Mouse (Mus musculus): ENCODE results near the gene Coch. TPM values are rescaled to one million over a fixed set of nuclear protein-coding genes. Genes with fewer than 3 reads are reported as not detected.
A peak's percentile ranks its signal among the peaks of the same experiment; 100 is the strongest.
"Not testable (repeated sequence)": the region's sequence is repeated elsewhere in the genome, so short reads cannot be mapped to it uniquely, and the experiment has no call there.

Coch gene
- polyA plus RNA-seq, 1 experiment from 2014 or later: 15.8 TPM

GRCm38 (mm10) chr12:51594030-51594470, 909 bp downstream of the Coch start:
- Histone ChIP-seq H3K9me3 (no peaks in the 10 kb centered on the region), H3K9ac (peak overlapping the region; percentile 75; the same call in 1 of the 2 replicates), H3K36me3 (no peaks in the 10 kb centered on the region), H3K27ac (no peak overlapping the region), H3K4me1 (replicated peaks) (peaks cover 22% of the 10 kb centered on the region), H3K27me3 (peaks cover 43% of the 10 kb centered on the region), H3K4me2 (peak overlapping the region; percentile 97), H3K4me3 (peak overlapping the region; percentile 79)
- no peak; the same call in 1 of the 2 replicates for ATAC-seq (ENCODE audit: low FRiP score)
- WGBS: 2% methylated on average over 18 of the region's 18 CpGs

- Histone ChIP-seq H3K27ac (no peak overlapping the region), H3K27me3 (no peaks in the 10 kb centered on the region), H3K4me2 (no peak overlapping the region), H3K9ac (no peak overlapping the region), H3K36me3 (peaks cover 35% of the 10 kb centered on the region), H3K9me3 (no peaks in the 10 kb centered on the region), H3K4me3 (no peak overlapping the region), H3K4me1 (replicated peaks) (no peaks in the 10 kb centered on the region)
- 98% methylated on average over 10 of the region's 10 CpGs for WGBS
- no peak for ATAC-seq (ENCODE audit: low FRiP score)
Measured at GRCm38 (mm10) chr12:51603306-51603705, 10.2 kb downstream of the Coch start.

GRCm38 (mm10) chr12:51606138-51606537, 13.0 kb downstream of the Coch start:
- Histone ChIP-seq H3K4me3 (no peak overlapping the region), H3K4me1 (replicated peaks) (no peaks in the 10 kb centered on the region), H3K27ac (no peak overlapping the region), H3K9ac (no peak overlapping the region), H3K9me3 (no peaks in the 10 kb centered on the region), H3K36me3 (peaks cover 43% of the 10 kb centered on the region), H3K4me2 (no peak overlapping the region), H3K27me3 (no peaks in the 10 kb centered on the region)
- WGBS: 87% methylated on average over 4 of the region's 4 CpGs
- ATAC-seq (ENCODE audit: low FRiP score): no peak

- Histone ChIP-seq H3K36me3 (peaks cover 54% of the 10 kb centered on the region), H3K4me3 (no peak overlapping the region), H3K27me3 (no peaks in the 10 kb centered on the region), H3K4me1 (replicated peaks) (no peaks in the 10 kb centered on the region), H3K4me2 (no peak overlapping the region), H3K27ac (no peak overlapping the region), H3K9ac (no peak overlapping the region), H3K9me3 (no peaks in the 10 kb centered on the region)
- 94% methylated on average over 5 of the region's 5 CpGs for WGBS
- ATAC-seq (ENCODE audit: low FRiP score): no peak
Measured at GRCm38 (mm10) chr12:51612361-51612760, 19.2 kb downstream of the Coch start.

- no peaks in the 10 kb centered on the region for H3K4me1 ChIP-seq (replicated peaks)
- peaks cover 24% of the 10 kb centered on the region for H3K36me3 ChIP-seq
- H3K9ac ChIP-seq: no peak overlapping the region
- no peak for ATAC-seq (ENCODE audit: low FRiP score)
- no peak overlapping the region for H3K4me3 ChIP-seq
- H3K27me3 ChIP-seq: no peaks in the 10 kb centered on the region
- no peak overlapping the region for H3K27ac ChIP-seq
- H3K4me2 ChIP-seq: no peak overlapping the region
- H3K9me3 ChIP-seq: no peaks in the 10 kb centered on the region
Measured at GRCm38 (mm10) chr12:51620572-51620971, 27.4 kb downstream of the Coch start.

- no peak overlapping the region for H3K9ac ChIP-seq
- no peaks in the 10 kb centered on the region for H3K9me3 ChIP-seq
- WGBS: 98% methylated on average over 5 of the region's 5 CpGs
- H3K27me3 ChIP-seq: no peaks in the 10 kb centered on the region
- no peak overlapping the region for H3K4me2 ChIP-seq
- H3K36me3 ChIP-seq: peaks cover 24% of the 10 kb centered on the region
- H3K4me1 ChIP-seq (replicated peaks): no peaks in the 10 kb centered on the region
- no peak overlapping the region for H3K27ac ChIP-seq
- ATAC-seq (ENCODE audit: low FRiP score): no peak
- H3K4me3 ChIP-seq: no peak overlapping the region
Measured at GRCm38 (mm10) chr12:51621161-51621560, 28.0 kb downstream of the Coch start.

GRCm38 (mm10) chr12:51622670-51623365, 29.7 kb downstream of the Coch start:
- WGBS: 79% methylated on average over 5 of the region's 5 CpGs
- peak; percentile 79; the same call in 1 of the 2 replicates for ATAC-seq (ENCODE audit: low FRiP score)
- no peaks in the 10 kb centered on the region for H3K4me1 ChIP-seq (replicated peaks)
- no peaks in the 10 kb centered on the region for H3K27me3 ChIP-seq
- H3K9me3 ChIP-seq: no peaks in the 10 kb centered on the region
- peaks cover 16% of the 10 kb centered on the region for H3K36me3 ChIP-seq
- H3K4me2 ChIP-seq: no peak overlapping the region
- no peak overlapping the region for H3K9ac ChIP-seq
- H3K4me3 ChIP-seq: no peak overlapping the region
- no peak overlapping the region for H3K27ac ChIP-seq

- ATAC-seq (ENCODE audit: low FRiP score): 0 out of 2 replicates have a peak, but pooled peaks have one; percentile 63
- H3K4me3 ChIP-seq: no peak overlapping the region
- H3K9me3 ChIP-seq: no peaks in the 10 kb centered on the region
- peaks cover 12% of the 10 kb centered on the region for H3K36me3 ChIP-seq
- no peak overlapping the region for H3K4me2 ChIP-seq
- no peaks in the 10 kb centered on the region for H3K27me3 ChIP-seq
- no peak overlapping the region for H3K27ac ChIP-seq
- H3K4me1 ChIP-seq (replicated peaks): no peaks in the 10 kb centered on the region
- no peak overlapping the region for H3K9ac ChIP-seq
Measured at GRCm38 (mm10) chr12:51623366-51623694, 30.2 kb downstream of the Coch start.

- H3K9me3 ChIP-seq: no peaks in the 10 kb centered on the region
- no peaks in the 10 kb centered on the region for H3K27me3 ChIP-seq
- WGBS: 79% methylated on average over 4 of the region's 4 CpGs
- H3K4me1 ChIP-seq (replicated peaks): no peaks in the 10 kb centered on the region
- H3K9ac ChIP-seq: no peak overlapping the region
- no peak overlapping the region for H3K27ac ChIP-seq
- ATAC-seq (ENCODE audit: low FRiP score): no peak
- no peaks in the 10 kb centered on the region for H3K36me3 ChIP-seq
- H3K4me3 ChIP-seq: no peak overlapping the region
- no peak overlapping the region for H3K4me2 ChIP-seq
Measured at GRCm38 (mm10) chr12:51633481-51633880, 40.3 kb downstream of the Coch start.

GRCm38 (mm10) chr12:51636260-51636659, 43.1 kb downstream of the Coch start:
- Histone ChIP-seq H3K9me3 (no peaks in the 10 kb centered on the region), H3K27ac (no peak overlapping the region), H3K36me3 (no peaks in the 10 kb centered on the region), H3K27me3 (no peaks in the 10 kb centered on the region), H3K4me2 (no peak overlapping the region), H3K9ac (no peak overlapping the region), H3K4me1 (replicated peaks) (no peaks in the 10 kb centered on the region), H3K4me3 (no peak overlapping the region)
- no peak for ATAC-seq (ENCODE audit: low FRiP score)
- WGBS: 94% methylated on average over 2 of the region's 2 CpGs

- Histone ChIP-seq H3K4me1 (replicated peaks) (no peaks in the 10 kb centered on the region), H3K36me3 (no peaks in the 10 kb centered on the region), H3K27me3 (no peaks in the 10 kb centered on the region), H3K27ac (no peak overlapping the region), H3K4me2 (no peak overlapping the region), H3K4me3 (no peak overlapping the region), H3K9me3 (no peaks in the 10 kb centered on the region), H3K9ac (no peak overlapping the region)
- no peak for ATAC-seq (ENCODE audit: low FRiP score)
- 94% methylated on average over 2 of the region's 2 CpGs for WGBS
Measured at GRCm38 (mm10) chr12:51636689-51637470, 43.7 kb downstream of the Coch start.

- H3K4me2 ChIP-seq: no peak overlapping the region
- no peaks in the 10 kb centered on the region for H3K4me1 ChIP-seq (replicated peaks)
- no peaks in the 10 kb centered on the region for H3K27me3 ChIP-seq
- no peaks in the 10 kb centered on the region for H3K9me3 ChIP-seq
- no peak overlapping the region for H3K4me3 ChIP-seq
- H3K27ac ChIP-seq: no peak overlapping the region
- WGBS: 78% methylated on average over 6 of the region's 6 CpGs
- no peak overlapping the region for H3K9ac ChIP-seq
- H3K36me3 ChIP-seq: 0 out of 2 replicates have a peak, but pooled peaks cover 1% of the 10 kb centered on the region
- no peak for ATAC-seq (ENCODE audit: low FRiP score)
Measured at GRCm38 (mm10) chr12:51641871-51642270, 48.7 kb downstream of the Coch start.

GRCm38 (mm10) chr12:51649401-51649800, 56.3 kb downstream of the Coch start:
- not testable (repeated sequence) for H3K9ac ChIP-seq; H3K9me3 ChIP-seq; ATAC-seq (ENCODE audit: low FRiP score); H3K27me3 ChIP-seq; H3K4me1 ChIP-seq (replicated peaks); H3K4me3 ChIP-seq; H3K4me2 ChIP-seq; H3K27ac ChIP-seq
- H3K36me3 ChIP-seq: peaks cover 29% of the 10 kb centered on the region

Measured in hindbrain, embryonic 13.5 days (tissue).